In genomic region chr15:6469384-6469783, GRCm38 (mm10) we compare ENCODE assay signal across 35 mouse cellular contexts. TPM values are rescaled to one million over a fixed set of nuclear protein-coding genes. Genes with fewer than 3 reads are reported as not detected.
"Had no signal": no experiment of that assay in that cellular context is flagged by ENCODE, and none has a peak within 500 bp of the region (broad histone marks: within the 10 kb centered on the region; RNA-seq: fewer than 3 reads in every experiment).

No protein-coding gene starts in this region.

- H3K27me3 ChIP-seq: embryonic facial prominence, embryonic 12.5 days; embryonic facial prominence, embryonic 13.5 days; embryonic facial prominence, embryonic 15.5 days; forebrain, embryonic 12.5 days; forebrain, embryonic 13.5 days; forebrain, embryonic 15.5 days had no signal

- H3K27ac ChIP-seq: embryonic facial prominence, embryonic 10.5 days; embryonic facial prominence, embryonic 12.5 days; embryonic facial prominence, embryonic 13.5 days; embryonic facial prominence, embryonic 15.5 days; forebrain, embryonic 10.5 days; forebrain, embryonic 12.5 days; forebrain, embryonic 13.5 days; forebrain, embryonic 15.5 days; gastrocnemius, adult 2 months; heart, adult 2 months had no signal

- H3K4me2 ChIP-seq: embryonic facial prominence, embryonic 12.5 days; embryonic facial prominence, embryonic 13.5 days; embryonic facial prominence, embryonic 15.5 days; forebrain, embryonic 12.5 days; forebrain, embryonic 13.5 days; forebrain, embryonic 15.5 days had no signal

- H3K4me1 ChIP-seq: forebrain, embryonic 12.5 days; forebrain, embryonic 13.5 days; forebrain, embryonic 15.5 days had no signal

- H3K9ac ChIP-seq: embryonic facial prominence, embryonic 12.5 days; embryonic facial prominence, embryonic 13.5 days; embryonic facial prominence, embryonic 15.5 days; forebrain, embryonic 12.5 days; forebrain, embryonic 13.5 days; forebrain, embryonic 15.5 days; forebrain, postnatal 0 days had no signal

- H3K36me3 ChIP-seq: embryonic facial prominence, embryonic 10.5 days; embryonic facial prominence, embryonic 12.5 days; embryonic facial prominence, embryonic 13.5 days; embryonic facial prominence, embryonic 15.5 days; forebrain, embryonic 10.5 days; forebrain, embryonic 12.5 days; forebrain, embryonic 15.5 days had no signal

- H3K9me3 ChIP-seq: embryonic facial prominence, embryonic 10.5 days; embryonic facial prominence, embryonic 12.5 days; embryonic facial prominence, embryonic 13.5 days; embryonic facial prominence, embryonic 15.5 days; forebrain, embryonic 10.5 days; forebrain, embryonic 12.5 days; forebrain, embryonic 13.5 days; forebrain, embryonic 15.5 days had no signal

- DNase-seq: cerebellum, adult 2 months; cerebellum, adult 8-10 months; cerebellum, adult 9-10 months; cerebellum, adult 9-11 months; cerebellum, postnatal 10 days; cerebellum, postnatal 14 days; cerebellum, postnatal 25 days; cerebellum, postnatal 36 days; embryo, embryonic 11 days; forebrain, postnatal 0 days; gastrocnemius, adult 2 months; gastrocnemius, postnatal 10 days; gastrocnemius, postnatal 14 days; gastrocnemius, postnatal 25 days; gastrocnemius, postnatal 36 days; heart, adult 11 months; heart, adult 18-20 months; heart, adult 2 months had no signal

- ATAC-seq: forebrain, embryonic 13.5 days; forebrain, embryonic 14.5 days; forebrain, embryonic 15.5 days; forebrain, embryonic 16.5 days; forebrain, postnatal 0 days had no signal

- H3K4me3 ChIP-seq: embryonic facial prominence, embryonic 10.5 days; embryonic facial prominence, embryonic 12.5 days; embryonic facial prominence, embryonic 13.5 days; embryonic facial prominence, embryonic 15.5 days; erythroblast, embryonic 14.5 days; forebrain, embryonic 10.5 days; forebrain, embryonic 12.5 days; forebrain, embryonic 13.5 days; forebrain, embryonic 15.5 days; gastrocnemius, adult 2 months; heart, adult 2 months had no signal

RNA-seq across cellular contexts. Expression of gene C9, which starts 24.3 kb away (rescaled TPM):
- polyA plus RNA-seq: cerebellum, adult 2 months; cortical plate, adult 2 months; embryonic facial prominence, embryonic 10.5 days; embryonic facial prominence, embryonic 11.5 days; embryonic facial prominence, embryonic 13.5 days; embryonic facial prominence, embryonic 14.5 days; embryonic facial prominence, embryonic 15.5 days; erythroblast, embryonic 14.5 days; forebrain, embryonic 10.5 days; forebrain, embryonic 11.5 days; forebrain, embryonic 12.5 days; forebrain, embryonic 13.5 days; forebrain, embryonic 14.5 days; forebrain, embryonic 15.5 days; forebrain, embryonic 16.5 days; forebrain, postnatal 0 days; frontal cortex, adult 2 months; gonadal fat pad, adult 2 months; heart, adult 2 months had no signal
